Mouse (Mus musculus): ENCODE data around the gene Cstad.

Gene Cstad

DNA sequence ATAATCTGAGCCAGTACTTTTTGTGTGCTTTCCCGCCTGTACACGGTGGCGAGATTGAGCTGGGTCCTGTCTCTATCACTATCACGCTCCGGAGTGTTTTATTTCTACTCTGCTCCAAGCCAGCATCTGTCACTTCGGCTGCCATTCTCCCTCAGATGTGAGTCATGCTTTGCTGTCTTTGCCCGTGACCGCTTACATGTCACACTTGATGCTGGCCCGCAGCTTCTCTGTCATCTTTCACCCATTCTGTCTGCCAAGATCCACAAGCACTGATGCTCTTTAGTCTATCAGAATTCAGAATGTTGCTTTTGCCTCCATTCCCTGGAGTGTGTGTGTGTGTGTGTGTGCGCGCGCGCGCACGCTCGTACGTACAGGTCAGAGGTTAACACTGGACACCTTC lies 33.5 kb downstream of the Cstad start:
- no peak for DNase-seq (ENCODE audit: low spot score in 2 of 2)

DNA sequence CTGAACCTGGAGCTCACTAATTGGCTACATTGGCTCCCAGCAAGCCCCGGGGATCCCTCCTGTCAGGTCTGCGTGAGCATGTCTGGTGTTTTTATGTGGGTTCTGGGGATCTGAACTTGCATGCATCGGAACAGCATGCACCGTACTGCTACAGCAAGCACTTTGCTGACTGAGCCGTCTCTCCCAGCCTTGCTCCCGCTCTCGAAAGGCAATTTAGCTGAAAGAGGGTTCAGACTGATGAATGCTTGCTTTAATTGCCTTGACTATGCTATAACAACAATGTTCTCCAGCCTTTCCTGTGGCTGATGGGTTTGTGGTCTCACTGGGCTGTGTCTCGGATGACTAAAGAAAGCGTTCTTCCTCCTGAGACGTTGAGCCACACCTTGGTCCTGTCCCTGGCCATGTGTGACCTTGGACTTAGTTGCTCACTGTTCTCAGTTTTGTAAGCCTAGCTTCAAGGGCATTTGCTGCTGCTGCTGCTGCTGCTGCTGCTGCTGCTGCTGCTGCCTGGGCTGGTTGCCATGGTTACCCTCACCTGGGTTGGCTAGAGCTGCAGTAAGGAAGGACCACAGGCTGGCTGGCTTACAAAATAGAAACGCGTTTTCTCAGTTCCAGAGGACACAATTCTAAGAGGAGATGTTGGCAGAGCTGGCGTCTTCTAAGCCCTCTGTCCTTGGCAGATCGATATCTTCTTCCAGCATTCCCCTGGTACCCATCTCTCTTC lies 34.4 kb downstream of the Cstad start:
- no peak for DNase-seq (ENCODE audit: low spot score in 2 of 2)

- no peak for DNase-seq (ENCODE audit: low spot score in 2 of 2)
These were observed 35.0 kb downstream of the Cstad start for GRCm38 (mm10) chr2:30629860-30630259.

GRCm38 (mm10) chr2:30636266-30636671 lies 41.4 kb downstream of the Cstad start:
- no peak for DNase-seq (ENCODE audit: low spot score in 2 of 2)

GRCm38 (mm10) chr2:30637991-30638390 lies 43.2 kb downstream of the Cstad start:
- DNase-seq (ENCODE audit: low spot score in 2 of 2), result no peak

- no peak for DNase-seq (ENCODE audit: low spot score in 2 of 2)
These were observed 45.2 kb downstream of the Cstad start for GRCm38 (mm10) chr2:30640021-30640481.

DNA sequence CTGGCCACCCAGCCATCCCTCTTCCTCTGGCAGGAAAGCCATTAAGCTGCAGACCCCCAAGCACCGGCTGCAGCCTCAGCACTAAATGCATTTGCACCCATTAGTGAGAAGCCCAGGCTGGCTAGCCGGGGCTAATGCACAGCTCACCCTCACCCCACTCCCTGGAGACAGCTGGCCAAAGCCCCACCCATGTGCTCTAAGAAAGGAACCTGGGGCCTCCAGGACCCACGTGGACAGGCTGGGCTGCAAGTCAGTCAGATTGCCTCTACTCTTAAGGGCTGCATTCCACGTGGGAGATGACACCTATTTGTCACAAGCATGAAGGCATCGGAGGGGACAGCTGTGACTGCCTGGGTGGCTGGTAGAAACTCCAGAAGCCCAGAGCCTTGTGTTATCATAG lies 48.0 kb downstream of the Cstad start:
- no peak for DNase-seq (ENCODE audit: low spot score in 2 of 2)

GRCm38 (mm10) chr2:30643422-30643821 lies 48.6 kb downstream of the Cstad start:
- DNase-seq (ENCODE audit: low spot score in 2 of 2), result no peak

GRCm38 (mm10) chr2:30646833-30647232 lies 52.0 kb downstream of the Cstad start:
- peak in 1 of 2 experiments; percentile 37 for DNase-seq (ENCODE audit: low spot score in 2 of 2)

- no peak for DNase-seq (ENCODE audit: low spot score in 2 of 2)
These were observed 52.6 kb downstream of the Cstad start for GRCm38 (mm10) chr2:30647303-30647881.

DNA sequence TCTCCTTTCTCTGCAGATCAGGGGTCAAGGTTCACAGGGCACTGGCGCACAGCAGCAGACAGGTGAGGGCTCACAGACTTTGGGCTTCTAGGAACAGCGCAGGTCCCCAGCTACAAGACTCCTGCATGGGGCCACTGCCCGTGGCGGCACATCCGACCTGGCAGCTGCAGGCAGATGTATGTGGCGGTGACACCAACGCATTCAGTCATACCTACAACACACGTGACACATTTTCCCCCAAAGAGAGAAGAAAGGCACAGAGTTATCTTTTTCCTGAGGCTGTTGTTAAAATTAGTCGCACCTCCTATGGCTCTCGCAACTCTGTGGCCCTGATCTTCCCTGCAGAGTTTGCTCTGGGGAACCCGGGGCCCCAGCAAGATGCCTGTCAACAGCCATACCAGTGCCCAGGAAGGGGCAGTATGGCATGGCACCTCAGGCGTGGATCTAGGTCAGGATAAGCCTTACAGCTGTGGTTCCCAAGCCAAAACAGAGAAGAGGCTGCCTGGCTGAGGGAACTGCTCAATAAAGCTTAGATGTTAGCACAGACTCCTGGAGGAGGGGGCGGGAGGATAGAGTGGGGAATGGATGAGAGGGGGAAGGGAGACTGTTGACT lies 53.1 kb downstream of the Cstad start:
- no peak for DNase-seq (ENCODE audit: low spot score in 2 of 2)

GRCm38 (mm10) chr2:30650249-30650648 lies 55.4 kb downstream of the Cstad start:
- DNase-seq (ENCODE audit: low spot score in 2 of 2), result no peak

DNA sequence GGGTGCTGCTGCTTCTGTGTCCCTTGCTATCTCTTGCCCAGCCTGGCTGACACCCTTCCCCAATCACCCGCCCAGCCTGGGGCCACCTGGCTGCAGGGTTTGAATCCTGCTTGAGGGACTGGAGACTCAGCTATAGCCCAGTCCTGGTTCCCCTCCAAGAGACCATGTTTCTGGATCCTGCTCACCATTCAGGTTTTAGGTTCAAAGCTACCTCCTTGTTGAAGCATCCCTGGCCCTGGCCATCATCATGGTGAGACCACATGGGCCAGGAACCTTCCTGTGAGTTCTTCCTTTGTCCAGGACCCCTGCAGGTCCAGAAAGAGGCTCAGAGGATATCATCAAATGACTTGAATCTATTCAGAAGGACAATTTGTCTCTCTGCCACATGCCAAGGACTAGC lies 57.0 kb downstream of the Cstad start:
- DNase-seq (ENCODE audit: low spot score in 2 of 2), result no peak

DNA sequence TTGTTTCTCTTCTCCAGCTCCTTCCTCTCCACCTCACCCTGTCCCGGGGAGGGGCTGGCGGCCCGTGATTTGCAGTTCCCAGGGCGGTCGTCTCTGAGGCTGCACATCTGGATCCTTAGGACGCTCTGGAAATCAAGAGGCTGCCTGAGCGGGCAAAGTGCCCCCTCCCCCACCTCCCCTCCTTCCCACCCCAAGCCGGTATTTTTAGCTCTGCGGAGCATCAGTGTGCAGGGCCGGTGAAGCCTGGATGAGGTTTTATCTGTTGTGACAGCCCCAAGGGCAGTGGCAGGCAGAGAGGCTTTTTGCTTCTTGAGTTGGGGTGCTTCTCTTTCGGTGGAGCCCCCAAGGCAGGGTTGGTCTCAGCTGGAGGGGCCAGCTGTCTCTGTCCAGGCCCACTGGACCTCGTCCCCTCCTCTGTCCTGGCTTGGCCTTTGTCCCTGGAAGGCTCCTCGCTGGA lies 57.8 kb downstream of the Cstad start:
- DNase-seq (ENCODE audit: low spot score in 2 of 2), result peak in 1 of 2 experiments; percentile 49

DNA sequence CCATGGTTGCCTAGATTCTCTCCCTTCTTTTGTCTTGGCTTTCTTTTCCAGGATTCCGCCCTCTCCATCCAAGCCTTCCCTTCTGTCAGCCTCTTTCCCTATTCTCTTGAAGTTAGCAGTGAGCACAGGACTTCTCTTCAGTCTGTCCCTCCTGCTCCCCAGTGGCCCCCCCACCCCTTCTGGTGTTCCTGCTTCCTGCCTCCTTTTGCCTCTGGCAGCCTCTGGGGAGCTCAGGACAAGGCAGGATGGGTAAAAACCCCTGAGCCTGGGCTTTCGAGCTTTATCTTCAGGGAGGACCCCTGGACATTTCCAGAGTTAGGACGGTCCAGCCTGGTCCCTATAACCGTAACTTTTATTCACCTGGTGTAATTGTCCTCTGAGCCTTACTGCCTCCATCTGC lies 58.2 kb downstream of the Cstad start:
- DNase-seq (ENCODE audit: low spot score in 2 of 2), result no peak

- DNase-seq (ENCODE audit: low spot score in 2 of 2), result no peak
These were observed 59.3 kb downstream of the Cstad start for GRCm38 (mm10) chr2:30654158-30654557.

- no peak for DNase-seq (ENCODE audit: low spot score in 2 of 2)
These were observed 59.7 kb downstream of the Cstad start for GRCm38 (mm10) chr2:30654582-30654981.

GRCm38 (mm10) chr2:30655746-30656145 lies 60.9 kb downstream of the Cstad start:
- DNase-seq (ENCODE audit: low spot score in 2 of 2), result no peak

DNA sequence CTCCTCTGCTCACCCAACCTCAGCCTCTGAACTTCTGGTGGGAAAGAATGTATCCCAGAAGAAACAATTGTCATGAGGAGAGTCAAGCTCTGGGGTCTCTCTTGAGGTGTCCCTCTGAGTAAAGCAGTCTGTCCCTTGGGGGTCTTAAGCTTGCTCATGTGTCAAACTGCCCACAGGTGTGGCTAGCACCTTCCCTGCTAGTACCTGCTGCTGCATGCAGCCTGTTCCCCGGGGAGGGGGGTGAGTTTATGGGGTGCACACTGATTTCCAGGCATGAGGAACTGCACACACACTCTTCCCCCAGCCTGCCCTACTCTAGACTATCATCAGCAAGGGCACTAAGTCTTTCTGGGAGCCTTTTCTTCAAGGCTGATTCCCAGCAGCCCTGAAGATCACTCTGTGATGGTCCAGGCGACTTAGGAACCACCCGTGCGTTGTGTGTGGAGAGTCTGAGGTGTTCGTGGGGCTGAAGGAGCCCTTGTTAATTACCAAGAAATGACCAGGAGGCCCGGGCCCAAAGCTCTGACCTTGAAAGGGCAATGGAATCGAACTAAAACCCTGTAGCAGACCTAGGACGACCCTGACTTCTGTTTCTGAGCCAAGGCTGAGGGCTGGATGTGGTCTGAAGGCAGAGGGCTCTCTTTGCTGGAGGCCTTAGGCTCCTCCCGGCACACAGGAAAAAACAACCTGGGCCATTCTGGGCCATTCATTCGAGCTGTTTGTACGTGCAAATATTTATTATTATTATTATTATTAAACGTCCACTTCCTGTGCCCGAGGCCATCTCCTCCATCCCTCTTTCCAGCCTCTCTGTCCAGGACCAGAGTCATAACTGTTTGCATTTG lies 62.1 kb downstream of the Cstad start:
- DNase-seq (ENCODE audit: low spot score in 2 of 2), result no peak

GRCm38 (mm10) chr2:30657674-30658479 lies 63.0 kb downstream of the Cstad start:
- DNase-seq (ENCODE audit: low spot score in 2 of 2), result peak; percentile 27 to 43

GRCm38 (mm10) chr2:30658480-30658843 lies 63.6 kb downstream of the Cstad start:
- peak; percentile 99 for DNase-seq (ENCODE audit: low spot score in 2 of 2)

Measured in urinary bladder, adult 18-20 months (tissue).